Mouse (Mus musculus) ES-E14 (cell line): ENCODE results near the gene Itsn2.

Experiments
- MAFK ChIP-seq: IDR thresholded peaks from 2 replicates; pipeline ENCODE4 v1.6.1; 2014; ENCODE audit warnings: mild to moderate bottlenecking, low read depth, low read length, inconsistent platforms; ENCODE audit not compliant: insufficient read depth
- ZC3H11A ChIP-seq: IDR thresholded peaks from 2 replicates; pipeline ENCODE4 v1.6.1; 2012; ENCODE audit warnings: low read depth, mild to moderate bottlenecking, inconsistent platforms, low read length, borderline replicate concordance
- ZNF384 ChIP-seq: IDR thresholded peaks from 2 replicates; pipeline ENCODE4 v1.6.1; 2012; ENCODE audit warnings: low read depth, low read length, inconsistent platforms

DNA sequence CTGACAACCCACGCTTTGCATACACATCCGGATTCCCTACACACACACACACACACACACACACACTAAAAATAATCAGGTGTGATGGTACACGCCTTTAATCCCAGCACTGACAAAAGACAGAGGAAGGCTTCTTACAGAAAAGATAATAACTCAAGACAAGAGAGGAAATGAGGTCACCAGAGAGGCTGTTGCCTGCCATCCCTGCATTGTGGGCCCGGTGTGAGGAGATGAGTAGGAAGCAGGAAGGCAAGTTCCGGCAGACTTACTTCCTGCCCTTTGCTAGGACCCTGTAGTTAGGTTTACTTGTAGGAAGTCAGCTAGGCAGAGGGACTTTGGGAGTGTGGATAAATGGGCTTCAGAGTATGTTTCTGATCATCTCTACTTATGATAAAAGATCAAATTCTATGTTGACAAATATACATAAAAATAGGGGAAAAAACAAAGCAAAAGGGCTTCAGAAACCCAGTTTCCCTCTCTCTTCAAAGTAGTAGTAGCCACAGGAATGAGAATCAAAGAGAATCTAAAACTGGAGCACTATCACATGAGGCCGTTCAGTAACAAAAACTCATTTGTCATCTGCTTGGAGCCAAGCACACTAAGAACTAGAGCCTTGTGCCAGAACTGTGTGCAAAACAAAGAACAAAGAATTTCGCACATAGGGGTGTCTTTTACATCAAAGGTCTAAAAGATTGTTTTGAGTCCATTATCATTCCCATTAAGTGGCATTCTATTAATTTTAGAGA is 72.7 kb downstream of the Itsn2 start:
- TF ChIP-seq ZC3H11A (no peak), MAFK (no peak), ZNF384 (no peak)
